Mouse (Mus musculus) ovary, adult 10 weeks (tissue): ENCODE data around the gene Olfr132. TPM values are rescaled to one million over a fixed set of nuclear protein-coding genes. Genes with fewer than 3 reads are reported as not detected.

Experiments
- polyA plus RNA-seq: library from polyadenylated mRNA; stranded (reverse); fragments of 350-450 nt; fragmentation: Illumina TruSeq; extraction: RNeasy Lipid Tissue Mini Kit (QIAGEN cat#74804); gene quantifications from one replicate; pipeline ENCODE4 v1.2.3, GENCODE M21; 2014

Gene Olfr132
- not detected for polyA plus RNA-seq

GRCm38 (mm10) chr17:38134426-38134825, at the start of gene Olfr132:
TSS of gene Olfr132 (minus strand) at chr17:38134526.

GRCm38 (mm10) chr17:38171088-38171487, 36.8 kb upstream of the Olfr132 start, which contains the start of gene Olfr134:
TSS of gene Olfr134 (plus strand) at chr17:38171388.

GRCm38 (mm10) chr17:38144981-38145380, 10.7 kb upstream of the Olfr132 start, which contains the start of gene Olfr133:
TSS of gene Olfr133 (plus strand) at chr17:38145281.

DNA sequence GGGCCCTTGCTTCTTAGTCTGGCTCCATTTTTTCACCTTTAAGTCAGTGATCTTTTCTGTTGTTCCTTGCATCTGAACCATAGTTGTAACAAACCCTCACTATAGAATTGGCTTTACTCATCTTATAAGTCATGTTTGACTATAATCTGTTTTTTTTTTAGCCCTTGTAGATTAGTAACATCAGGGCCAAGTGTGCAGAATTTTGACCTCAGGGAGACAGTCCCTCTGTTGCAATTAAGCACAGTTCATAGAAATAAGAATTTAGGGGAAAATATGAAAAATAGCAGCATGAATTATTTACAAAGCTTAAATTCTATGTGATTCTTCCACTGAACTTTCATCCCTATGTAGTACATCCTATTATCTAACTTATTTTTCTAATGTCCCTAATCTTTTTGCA, 45.7 kb downstream of the Olfr132 start, which contains the start of gene Olfr131:
Olfr131 (minus strand) TSS at position 101 of the 400 bp plus-strand sequence.

Other genes starting within 250 kb of the Olfr132 start
- gene Olfr127, start 234.1 kb downstream of the Olfr132 start, polyA plus RNA-seq, result not detected
- gene Olfr128, start 214.0 kb downstream of the Olfr132 start, polyA plus RNA-seq, result not detected
- gene Olfr761, start 181.4 kb downstream of the Olfr132 start, polyA plus RNA-seq, result not detected
- gene Olfr129, start 74.4 kb downstream of the Olfr132 start, polyA plus RNA-seq, result not detected
- gene Olfr130, start 70.6 kb downstream of the Olfr132 start, polyA plus RNA-seq, result not detected
- gene Olfr131, start 45.8 kb downstream of the Olfr132 start, polyA plus RNA-seq, result not detected
- not detected for gene Olfr133, start 10.8 kb upstream of the Olfr132 start, polyA plus RNA-seq
- not detected for gene Olfr134, start 36.9 kb upstream of the Olfr132 start, polyA plus RNA-seq
- not detected for gene Olfr135, start 69.8 kb upstream of the Olfr132 start, polyA plus RNA-seq
- not detected for gene Olfr138, start 126.5 kb upstream of the Olfr132 start, polyA plus RNA-seq
- not detected for gene Olfr137, start 173.0 kb upstream of the Olfr132 start, polyA plus RNA-seq
- not detected for gene Olfr136, start 195.3 kb upstream of the Olfr132 start, polyA plus RNA-seq